Mouse (Mus musculus) hindbrain, embryonic 13.5 days (tissue): ENCODE data around the gene Olfr221. TPM values are rescaled to one million over a fixed set of nuclear protein-coding genes. Genes with fewer than 3 reads are reported as not detected.

ENCODE experiments used
- ATAC-seq: fragments of 200-750 bp; cut with Nextera tagmentation; 2 replicates; pipeline ENCODE4 v1.8.0; 2017; ENCODE audit warnings: moderate TSS enrichment; ENCODE audit not compliant: low FRiP score
- H3K27ac ChIP-seq: fragments of 300-500 bp; sonication (generic); 2 replicates; pipeline ENCODE4 v1.5.1; 2015; ENCODE audit warnings: inconsistent platforms, mild to moderate bottlenecking, moderate library complexity
- H3K27me3 ChIP-seq: fragments of 300-500 bp; sonication (generic); 2 replicates; pipeline ENCODE4 v1.6.1; 2015; ENCODE audit warnings: mild to moderate bottlenecking, inconsistent platforms
- H3K36me3 ChIP-seq: fragments of 300-500 bp; sonication (generic); 2 replicates; pipeline ENCODE4 v1.6.1; 2015; ENCODE audit warnings: mild to moderate bottlenecking, inconsistent platforms
- H3K4me1 ChIP-seq: fragments of 300-500 bp; sonication (generic); replicated peaks from 2 replicates; pipeline ENCODE4 v1.6.1; 2015; ENCODE audit warnings: inconsistent platforms
- H3K4me2 ChIP-seq: fragments of 300-500 bp; sonication (generic); 2 replicates; pipeline ENCODE4 v1.6.1; 2015; ENCODE audit warnings: inconsistent platforms, mild to moderate bottlenecking, moderate library complexity
- H3K4me3 ChIP-seq: fragments of 300-500 bp; sonication (generic); 2 replicates; pipeline ENCODE4 v1.5.1; 2015; ENCODE audit warnings: mild to moderate bottlenecking, inconsistent platforms
- H3K9ac ChIP-seq: fragments of 300-500 bp; sonication (generic); 2 replicates; pipeline ENCODE4 v1.6.1; 2015; ENCODE audit warnings: mild to moderate bottlenecking, inconsistent platforms
- H3K9me3 ChIP-seq: fragments of 300-500 bp; sonication (generic); 2 replicates; pipeline ENCODE4 v1.6.1; 2016; ENCODE audit warnings: inconsistent platforms
- WGBS: fragments of 180-500 bp; shearing (Covaris S2); methylation state at CpG from one replicate; pipeline ENCODE4 v1.1.7; 2015; 5-methylcytosine and 5-hydroxymethylcytosine counted together
- polyA plus RNA-seq: library from polyadenylated mRNA; unstranded; fragments of >200 nt; fragmentation: Nextera tagmentation; extraction: Ambion mirVana; gene quantifications from 2 replicates; pipeline ENCODE4 v1.2.1, GENCODE M21; 2015

Olfr221 gene
- polyA plus RNA-seq, 1 experiment from 2014 or later = not detected

DNA sequence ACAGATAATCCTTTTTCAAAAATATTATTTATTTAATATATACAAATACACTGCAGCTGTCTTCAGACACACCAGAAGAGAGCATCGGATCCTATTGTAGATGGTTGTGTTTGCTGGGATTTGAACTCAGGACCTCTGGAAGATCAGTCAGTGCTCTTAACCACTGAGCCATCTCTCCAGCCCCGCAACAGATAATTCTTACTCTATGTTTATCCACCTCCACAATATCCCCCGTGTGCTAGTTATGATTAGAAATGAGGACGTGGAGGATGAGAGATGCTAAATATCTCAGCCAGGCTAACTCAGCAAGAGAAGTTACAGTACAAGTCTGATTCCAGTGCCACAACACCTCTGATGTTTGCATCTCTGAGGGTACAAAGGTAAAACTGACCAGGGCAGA is 47.8 kb downstream of the Olfr221 start:
- no peak overlapping the region for H3K4me3 ChIP-seq
- peaks cover 93% of the 10 kb centered on the region for H3K36me3 ChIP-seq
- no peak for ATAC-seq
- no peak overlapping the region for H3K9ac ChIP-seq
- 94% methylated on average over 4 of the region's 4 CpGs for WGBS
- H3K27ac ChIP-seq = no peak overlapping the region
- no peaks in the 10 kb centered on the region for H3K27me3 ChIP-seq
- no peak overlapping the region for H3K4me2 ChIP-seq
- H3K4me1 ChIP-seq = peaks cover 6% of the 10 kb centered on the region
- no peaks in the 10 kb centered on the region for H3K9me3 ChIP-seq

DNA sequence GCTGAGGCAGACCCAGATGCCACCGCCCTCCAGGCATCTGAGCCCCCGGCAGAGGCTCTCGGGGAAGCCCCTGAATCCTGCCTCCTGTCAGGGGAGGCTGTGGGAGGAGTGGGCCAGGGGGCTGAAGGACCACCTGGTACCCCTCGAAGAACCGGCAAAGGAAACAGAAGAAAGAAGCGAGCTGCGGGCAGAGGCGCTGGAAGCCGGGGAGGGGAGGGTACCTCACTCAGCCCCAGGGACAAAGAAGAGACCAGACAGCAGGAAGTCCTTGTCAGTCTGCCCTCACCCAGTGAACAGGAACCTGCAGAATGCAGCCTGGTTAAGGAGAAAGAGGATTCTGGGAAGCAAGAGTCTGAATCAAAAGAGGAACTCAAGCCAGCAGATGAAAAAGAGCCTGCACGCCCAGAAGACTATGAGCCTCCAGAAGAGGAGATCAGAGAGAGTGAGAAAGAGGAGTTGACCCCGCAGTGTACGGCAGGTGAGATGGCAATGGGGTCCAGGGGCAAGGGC is 52.7 kb downstream of the Olfr221 start:
- H3K36me3 ChIP-seq = peaks cover 71% of the 10 kb centered on the region
- H3K4me3 ChIP-seq = no peak overlapping the region
- no peak for ATAC-seq
- H3K27ac ChIP-seq = no peak overlapping the region
- peaks cover 38% of the 10 kb centered on the region for H3K4me1 ChIP-seq
- no peaks in the 10 kb centered on the region for H3K9me3 ChIP-seq
- no peaks in the 10 kb centered on the region for H3K27me3 ChIP-seq
- H3K4me2 ChIP-seq = peak overlapping the region; percentile 17; the same call in 1 of the 2 replicates
- 58% methylated on average over 12 of the region's 12 CpGs for WGBS
- H3K9ac ChIP-seq = peak overlapping the region; percentile 58

DNA sequence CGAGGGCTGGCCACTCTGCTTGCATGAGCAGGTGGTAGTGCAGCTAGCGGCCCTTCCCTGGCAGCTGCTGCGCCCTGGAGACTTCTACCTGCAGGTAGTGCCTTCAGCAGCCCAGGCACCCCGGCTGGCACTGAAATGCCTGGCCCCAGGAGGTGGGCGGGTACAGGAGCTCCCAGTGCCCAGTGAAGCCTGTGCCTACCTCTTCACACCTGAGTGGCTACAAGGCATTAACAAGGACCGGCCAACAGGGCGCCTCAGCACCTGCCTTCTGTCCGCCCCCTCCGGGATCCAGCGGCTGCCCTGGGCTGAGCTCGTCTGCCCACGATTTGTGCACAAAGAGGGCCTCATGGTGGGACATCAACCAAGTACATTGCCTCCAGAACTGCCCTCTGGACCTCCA is 53.5 kb downstream of the Olfr221 start:
- Histone ChIP-seq H3K9ac (peak overlapping the region; percentile 58), H3K27ac (no peak overlapping the region), H3K36me3 (peaks cover 63% of the 10 kb centered on the region), H3K4me2 (no peak overlapping the region), H3K9me3 (no peaks in the 10 kb centered on the region), H3K27me3 (no peaks in the 10 kb centered on the region), H3K4me1 (peaks cover 43% of the 10 kb centered on the region), H3K4me3 (no peak overlapping the region)
- WGBS = 75% methylated on average over 12 of the region's 12 CpGs
- ATAC-seq = no peak

DNA sequence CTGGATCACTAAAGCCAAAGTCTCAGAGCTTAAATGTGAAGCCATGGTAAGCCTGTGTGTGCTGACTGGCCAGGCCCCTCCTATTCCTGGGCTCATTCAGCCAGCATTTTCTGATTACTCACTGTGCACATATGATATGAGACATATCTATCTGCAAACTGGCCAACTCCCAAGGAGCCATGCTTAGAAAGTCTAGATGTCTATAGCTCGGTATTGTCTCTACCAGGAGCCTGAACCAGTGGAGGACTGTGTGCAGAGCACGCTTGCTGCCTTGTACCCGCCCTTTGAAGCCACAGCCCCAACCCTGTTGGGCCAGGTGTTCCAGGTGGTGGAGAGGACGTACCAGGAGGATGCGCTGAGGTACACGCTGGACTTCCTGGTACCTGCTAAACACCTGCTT is 55.1 kb downstream of the Olfr221 start:
- H3K9me3 ChIP-seq = no peaks in the 10 kb centered on the region
- no peaks in the 10 kb centered on the region for H3K27me3 ChIP-seq
- no peak for ATAC-seq
- no peak overlapping the region for H3K4me3 ChIP-seq
- no peak overlapping the region for H3K4me2 ChIP-seq
- H3K27ac ChIP-seq = no peak overlapping the region
- 92% methylated on average over 6 of the region's 6 CpGs for WGBS
- H3K9ac ChIP-seq = 0 out of 2 replicates have a peak overlapping the region, but pooled peaks have one; percentile 30
- H3K4me1 ChIP-seq = peaks cover 48% of the 10 kb centered on the region
- H3K36me3 ChIP-seq = peaks cover 52% of the 10 kb centered on the region

DNA sequence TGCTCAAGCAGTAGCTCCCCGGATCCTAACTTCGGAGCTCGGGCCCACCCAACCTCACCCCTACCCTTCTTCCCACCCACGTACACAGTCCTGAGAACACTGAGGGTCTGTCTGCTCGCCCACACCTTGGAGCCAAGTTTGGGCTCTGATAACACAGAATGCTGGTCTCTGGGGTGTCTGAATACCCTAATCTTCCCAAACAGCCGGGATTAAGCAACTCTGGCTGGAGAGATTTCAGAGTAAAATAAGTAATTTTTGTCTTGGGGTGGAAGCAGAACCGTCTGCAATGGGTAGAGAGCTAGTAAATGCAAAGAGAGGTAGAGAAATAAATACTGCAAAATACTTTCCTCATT is 56.1 kb downstream of the Olfr221 start:
- WGBS = 8% methylated on average over 7 of the region's 7 CpGs
- Histone ChIP-seq H3K9ac (peak overlapping the region; percentile 88), H3K4me2 (peak overlapping the region; percentile 95), H3K27ac (peak overlapping the region; percentile 91), H3K4me1 (peaks cover 48% of the 10 kb centered on the region), H3K9me3 (no peaks in the 10 kb centered on the region), H3K27me3 (no peaks in the 10 kb centered on the region), H3K36me3 (peaks cover 41% of the 10 kb centered on the region), H3K4me3 (peak overlapping the region; percentile 76)
- ATAC-seq = no peak

DNA sequence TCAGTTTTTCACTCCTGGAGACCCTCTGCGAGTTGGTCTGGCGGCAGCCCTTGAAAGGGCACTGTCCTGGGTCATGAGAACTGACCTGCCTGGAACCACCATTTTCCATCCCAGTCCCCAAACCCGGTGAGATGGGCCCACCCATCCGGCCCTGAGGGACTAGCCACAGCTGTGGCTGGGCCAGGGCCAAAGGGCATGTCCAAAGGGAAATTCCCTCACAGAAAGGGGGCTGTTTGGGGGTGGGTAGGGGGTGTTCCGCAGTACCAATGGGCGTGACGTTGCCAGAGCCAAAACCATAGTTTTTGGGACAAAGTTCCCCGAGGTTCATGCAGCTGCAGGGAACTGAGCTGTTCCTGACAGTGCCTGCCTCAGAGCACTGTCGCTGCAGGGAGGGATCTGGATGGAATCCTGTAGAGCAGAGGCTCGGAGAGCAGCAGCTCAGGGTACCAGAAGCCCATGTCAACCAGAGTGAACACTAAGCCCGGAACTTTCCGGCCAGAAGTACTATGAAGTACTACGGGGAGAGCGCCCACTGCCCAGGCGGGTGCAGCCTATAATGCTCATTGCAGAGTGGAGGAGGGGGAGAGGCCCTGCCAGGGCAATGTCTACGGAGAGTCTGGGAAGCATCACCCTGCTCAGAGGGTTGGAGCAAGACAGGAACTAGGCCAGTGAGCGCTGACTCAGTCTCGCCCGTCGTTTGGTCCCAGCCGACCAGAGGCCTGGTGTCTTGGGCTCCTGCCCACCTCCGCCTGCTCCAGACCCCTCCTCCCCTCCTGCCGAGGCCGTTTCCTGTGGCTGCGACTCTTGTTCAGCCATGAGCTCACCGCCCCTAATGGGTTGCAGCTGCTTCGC is 56.7 kb downstream of the Olfr221 start:
- H3K4me3 ChIP-seq = peak overlapping the region; percentile 76
- WGBS = under 1% methylated on average over 27 of the region's 27 CpGs
- peaks cover 48% of the 10 kb centered on the region for H3K4me1 ChIP-seq
- peak overlapping the region; percentile 95 for H3K4me2 ChIP-seq
- H3K36me3 ChIP-seq = peaks cover 35% of the 10 kb centered on the region
- ATAC-seq = peak; percentile 62
- peak overlapping the region; percentile 91 for H3K27ac ChIP-seq
- H3K9ac ChIP-seq = peak overlapping the region; percentile 88
- no peaks in the 10 kb centered on the region for H3K9me3 ChIP-seq
- H3K27me3 ChIP-seq = no peaks in the 10 kb centered on the region

DNA sequence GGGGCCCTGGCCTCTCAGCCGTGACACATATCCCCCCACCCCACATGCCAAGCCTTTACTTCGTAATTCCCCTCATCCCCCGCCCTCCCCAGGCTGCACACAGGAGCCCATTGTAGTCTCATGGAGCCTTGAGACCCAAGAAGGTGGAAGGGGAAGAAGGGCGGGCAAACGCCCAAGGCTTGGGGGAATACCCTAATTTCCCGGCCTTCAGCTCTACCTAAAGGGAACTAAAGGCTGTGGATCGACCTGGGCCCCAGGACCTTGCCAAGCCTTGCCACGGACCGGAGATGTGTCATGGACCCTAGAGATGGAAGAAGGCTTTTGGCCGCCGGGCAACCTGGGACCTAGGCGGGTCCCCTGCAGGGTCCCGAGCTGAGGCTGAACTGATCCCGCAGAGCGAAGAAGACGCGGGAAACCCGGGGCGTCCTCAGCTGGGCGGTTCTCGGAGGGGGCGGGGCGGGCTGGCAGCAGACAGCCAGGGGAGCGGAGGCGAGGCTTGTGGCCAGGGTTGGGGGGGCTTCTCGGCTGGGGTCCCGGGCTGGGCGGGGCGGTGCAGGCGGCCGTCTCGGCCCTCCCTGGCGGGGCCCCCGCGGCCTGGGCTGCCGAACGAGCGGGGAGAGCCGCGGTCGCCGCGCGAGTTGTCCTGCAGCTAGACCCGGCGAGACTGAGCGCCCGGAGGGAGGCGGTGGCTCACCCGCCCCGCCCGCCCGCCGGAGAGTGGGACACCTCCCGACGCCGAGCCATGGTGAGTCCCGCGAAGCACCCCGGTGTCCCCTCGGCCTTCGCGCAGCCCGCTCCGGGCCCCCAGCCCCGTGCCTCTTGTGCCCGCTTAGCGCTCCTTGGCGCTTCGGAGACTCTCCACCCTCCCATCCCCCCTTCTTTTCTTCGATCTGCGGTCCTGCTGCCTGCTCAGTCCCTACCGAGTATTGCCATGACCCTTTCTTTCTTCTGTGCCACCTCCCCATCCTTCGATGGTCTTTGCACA is 57.7 kb downstream of the Olfr221 start, which contains the start of gene Arhgef40:
TSS of gene Arhgef40 (plus strand) at position 473 of the 985 bp plus-strand sequence.
- Histone ChIP-seq H3K27me3 (no peaks in the 10 kb centered on the region), H3K4me3 (peak within 1 kb of the TSS; percentile 76), H3K9ac (peak within 1 kb of the TSS; percentile 88), H3K36me3 (peaks cover 26% of the 10 kb centered on the region), H3K4me2 (peak within 1 kb of the TSS; percentile 95), H3K4me1 (peaks cover 43% of the 10 kb centered on the region), H3K27ac (peak within 1 kb of the TSS; percentile 91), H3K9me3 (no peaks in the 10 kb centered on the region)
- ATAC-seq = peak; percentile 90
- WGBS = under 1% methylated on average over 60 of the region's 74 CpGs

Other genes starting within 250 kb of the Olfr221 start
- not detected in 2 replicates for gene AY358078, start 242.4 kb downstream of the Olfr221 start, polyA plus RNA-seq
- gene Ear6, start 188.8 kb downstream of the Olfr221 start, polyA plus RNA-seq = not detected in 2 replicates
- 82.5 and 86.0 TPM in 2 replicates for gene Mettl17, start 157.6 kb downstream of the Olfr221 start, polyA plus RNA-seq
- gene Slc39a2, start 149.6 kb downstream of the Olfr221 start, polyA plus RNA-seq = 1.7 and 1.8 TPM in 2 replicates
- gene Ndrg2, start 128.3 kb downstream of the Olfr221 start, polyA plus RNA-seq = 108 and 144 TPM in 2 replicates
- not detected in 2 replicates for gene Tppp2, start 124.0 kb downstream of the Olfr221 start, polyA plus RNA-seq
- not detected in 2 replicates for gene Rnase13, start 119.7 kb downstream of the Olfr221 start, polyA plus RNA-seq
- 76.8 and 83.1 TPM in 2 replicates for gene Arhgef40, start 57.7 kb downstream of the Olfr221 start, polyA plus RNA-seq
- 0.79 and 0.84 TPM in 2 replicates for gene Tmem253, start 26.8 kb downstream of the Olfr221 start, polyA plus RNA-seq
- 30.5 and 33.1 TPM in 2 replicates for gene Zfp219, start 21.7 kb downstream of the Olfr221 start, polyA plus RNA-seq
- 623 and 652 TPM in 2 replicates for gene Hnrnpc, start 61.6 kb upstream of the Olfr221 start, polyA plus RNA-seq
- 51.5 and 54.6 TPM in 2 replicates for gene Rpgrip1, start 68.2 kb upstream of the Olfr221 start, polyA plus RNA-seq
- 55.0 and 57.1 TPM in 2 replicates for gene Supt16, start 155.0 kb upstream of the Olfr221 start, polyA plus RNA-seq
- gene Chd8, start 215.3 kb upstream of the Olfr221 start, polyA plus RNA-seq = 42.4 and 43.8 TPM in 2 replicates
- gene Tox4, start 236.7 kb upstream of the Olfr221 start, polyA plus RNA-seq = 55.5 and 59.6 TPM in 2 replicates
- gene Rab2b, start 237.1 kb upstream of the Olfr221 start, polyA plus RNA-seq = 57.4 and 61.8 TPM in 2 replicates